Mouse (Mus musculus) liver, postnatal 0 days (tissue): Measurements from ENCODE around the gene Fndc9. TPM values are rescaled to one million over a fixed set of nuclear protein-coding genes. Genes with fewer than 3 reads are reported as not detected.

Source experiments
- ATAC-seq: fragments of 200-750 bp; cut with Nextera tagmentation; 2 replicates; pipeline ENCODE4 v1.8.0; 2017; ENCODE audit warnings: mild to moderate bottlenecking, moderate library complexity
- DNase-seq: peaks from one replicate; pipeline ENCODE4 v3.0.0-alpha.2; 2016
- H3K27ac ChIP-seq: fragments of 300-500 bp; sonication (generic); 2 replicates; pipeline ENCODE4 v1.5.1; 2014; ENCODE audit warnings: antibody characterized with exemption, moderate library complexity, mild to moderate bottlenecking, low read depth
- H3K27me3 ChIP-seq: fragments of 300-500 bp; sonication (generic); 2 replicates; pipeline ENCODE4 v1.6.1; 2014; ENCODE audit warnings: low read length, control low read depth, mixed read lengths; ENCODE audit not compliant: insufficient read depth
- H3K36me3 ChIP-seq: fragments of 300-500 bp; sonication (generic); replicated peaks from 2 replicates; pipeline ENCODE4 v1.6.1; 2014; ENCODE audit warnings: mild to moderate bottlenecking, control low read depth, low read length, moderate library complexity, mixed read lengths; ENCODE audit not compliant: insufficient read depth
- H3K4me1 ChIP-seq: fragments of 300-500 bp; sonication (generic); 2 replicates; pipeline ENCODE4 v1.6.1; 2014; ENCODE audit warnings: antibody characterized with exemption, mild to moderate bottlenecking, control low read depth; ENCODE audit not compliant: insufficient read depth
- H3K4me2 ChIP-seq: fragments of 300-500 bp; sonication (generic); 2 replicates; pipeline ENCODE4 v1.6.1; 2014; ENCODE audit warnings: low read depth, mild to moderate bottlenecking, low read length, moderate library complexity, mixed read lengths
- H3K4me3 ChIP-seq: fragments of 300-500 bp; sonication (generic); 2 replicates; pipeline ENCODE4 v1.5.1; 2014; ENCODE audit warnings: low read depth, low read length
- H3K9ac ChIP-seq: fragments of 300-500 bp; sonication (generic); replicated peaks from 2 replicates; pipeline ENCODE4 v1.6.1; 2014; ENCODE audit warnings: mild to moderate bottlenecking, moderate library complexity
- H3K9me3 ChIP-seq: fragments of 300-500 bp; sonication (generic); 2 replicates; pipeline ENCODE4 v1.6.1; 2016; ENCODE audit warnings: mild to moderate bottlenecking, control low read depth, low read length, mixed read lengths
- CTCF ChIP-seq: sonication (generic); IDR thresholded peaks from 2 replicates; pipeline ENCODE4 v1.5.1; 2016; ENCODE audit warnings: antibody characterized with exemption, low read depth
- EP300 ChIP-seq: IDR thresholded peaks from 2 replicates; pipeline ENCODE4 v1.6.1; 2016; ENCODE audit warnings: antibody characterized with exemption, low read depth, mild to moderate bottlenecking
- WGBS: fragments of 180-500 bp; shearing (Covaris S2); extraction: QIAGEN DNeasy Blood & Tissue Kit; methylation state at CpG from one replicate; pipeline ENCODE4 v1.1.7; 2014; ENCODE audit not compliant: insufficient replicate concordance; 5-methylcytosine and 5-hydroxymethylcytosine counted together
- polyA plus RNA-seq: library from polyadenylated mRNA; unstranded; fragments of >200 nt; fragmentation: Nextera tagmentation; extraction: Ambion mirVana; gene quantifications from 2 replicates; pipeline ENCODE4 v1.2.1, GENCODE M21; 2015

The Fndc9 gene
- polyA plus RNA-seq, 1 experiment from 2014 or later = 0.13 TPM

DNA sequence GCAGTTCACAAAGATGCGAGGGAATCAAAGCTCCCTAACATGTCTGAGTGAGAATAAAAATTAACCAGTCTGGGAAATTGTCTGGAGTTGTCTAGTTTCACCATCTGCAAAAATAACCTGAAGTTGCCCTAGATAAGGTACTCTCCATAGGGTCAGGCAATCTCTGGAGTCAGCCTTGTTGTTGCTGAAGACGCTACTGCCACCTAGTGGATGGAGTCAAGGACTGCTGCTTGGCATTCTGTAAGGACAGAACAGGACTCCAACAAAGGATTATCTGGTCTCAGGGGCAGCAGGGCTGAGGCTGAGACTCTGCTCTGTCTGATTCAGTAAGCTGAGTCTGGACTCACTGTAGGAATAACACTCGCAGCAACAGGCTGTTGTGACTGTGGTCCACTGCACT lies 20.0 kb upstream of the Fndc9 start:
- H3K36me3 ChIP-seq = 0 out of 2 replicates have a peak, but pooled peaks cover 2% of the 10 kb centered on the region
- no peaks in the 10 kb centered on the region for H3K9me3 ChIP-seq
- no peak overlapping the region for H3K4me2 ChIP-seq
- TF ChIP-seq EP300 = no peak
- TF ChIP-seq CTCF = peak; percentile 98
- H3K4me3 ChIP-seq = no peak overlapping the region
- peak; percentile 70; the same call in 1 of the 2 replicates for ATAC-seq
- H3K4me1 ChIP-seq = peaks cover 3% of the 10 kb centered on the region; the same call in 1 of the 2 replicates
- DNase-seq = peak; percentile 64
- no peaks in the 10 kb centered on the region for H3K27me3 ChIP-seq
- H3K9ac ChIP-seq = no peak overlapping the region
- WGBS = 23% methylated on average over 3 of the region's 3 CpGs
- no peak overlapping the region for H3K27ac ChIP-seq

- Histone ChIP-seq H3K4me3 (no peak overlapping the region), H3K9me3 (no peaks in the 10 kb centered on the region), H3K27ac (no peak overlapping the region), H3K4me1 (peaks cover 3% of the 10 kb centered on the region; the same call in 1 of the 2 replicates), H3K9ac (no peak overlapping the region), H3K27me3 (no peaks in the 10 kb centered on the region), H3K4me2 (no peak overlapping the region), H3K36me3 (0 out of 2 replicates have a peak, but pooled peaks cover 2% of the 10 kb centered on the region)
- DNase-seq (peak; percentile 67), ATAC-seq (no peak)
- 72% methylated on average over 7 of the region's 7 CpGs for WGBS
- TF ChIP-seq EP300 = no peak
- TF ChIP-seq CTCF = peak; percentile 73
These were observed 18.7 kb upstream of the Fndc9 start for GRCm38 (mm10) chr11:46216669-46217068.

- TF ChIP-seq EP300 (no peak), CTCF (no peak)
- ATAC-seq (no peak), DNase-seq (no peak)
- 88% methylated on average over 9 of the region's 9 CpGs for WGBS
- Histone ChIP-seq H3K36me3 (no peaks in the 10 kb centered on the region), H3K9me3 (no peaks in the 10 kb centered on the region), H3K4me2 (no peak overlapping the region), H3K9ac (no peak overlapping the region), H3K4me1 (peaks cover 3% of the 10 kb centered on the region; the same call in 1 of the 2 replicates), H3K27me3 (no peaks in the 10 kb centered on the region), H3K27ac (no peak overlapping the region), H3K4me3 (no peak overlapping the region)
These were observed 17.6 kb upstream of the Fndc9 start for GRCm38 (mm10) chr11:46217686-46218085.

- no peak overlapping the region for H3K4me2 ChIP-seq
- ATAC-seq (no peak), DNase-seq (no peak)
- H3K36me3 ChIP-seq = no peaks in the 10 kb centered on the region
- TF ChIP-seq CTCF (no peak), EP300 (no peak)
- H3K27me3 ChIP-seq = no peaks in the 10 kb centered on the region
- H3K9ac ChIP-seq = no peak overlapping the region
- peaks cover 3% of the 10 kb centered on the region; the same call in 1 of the 2 replicates for H3K4me1 ChIP-seq
- H3K9me3 ChIP-seq = no peaks in the 10 kb centered on the region
- H3K27ac ChIP-seq = no peak overlapping the region
- no peak overlapping the region for H3K4me3 ChIP-seq
- 68% methylated on average over 5 of the region's 5 CpGs for WGBS
These were observed 16.7 kb upstream of the Fndc9 start for GRCm38 (mm10) chr11:46218584-46218983.

DNA sequence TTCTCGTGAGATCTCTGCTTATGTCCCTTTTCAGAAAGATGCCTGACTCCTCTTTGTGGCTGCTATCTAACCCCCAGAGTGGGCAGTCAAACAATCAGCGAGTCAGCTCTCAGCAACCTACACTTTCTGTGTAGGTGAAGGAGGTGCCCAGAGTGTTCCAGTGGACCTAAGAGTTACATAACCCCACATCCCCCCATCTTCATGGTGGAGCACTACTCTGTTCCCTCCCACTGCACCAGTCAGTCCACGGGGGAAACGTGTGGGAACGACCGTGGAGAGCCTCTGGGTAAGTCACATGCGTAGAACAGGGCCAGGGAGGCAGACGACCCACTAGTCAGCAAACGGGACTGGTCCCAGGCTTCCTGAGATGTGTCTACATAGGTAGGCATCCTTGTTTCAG lies 16.0 kb upstream of the Fndc9 start:
- Histone ChIP-seq H3K36me3 (no peaks in the 10 kb centered on the region), H3K27ac (no peak overlapping the region), H3K9ac (no peak overlapping the region), H3K4me3 (no peak overlapping the region), H3K4me2 (no peak overlapping the region), H3K4me1 (peaks cover 3% of the 10 kb centered on the region; the same call in 1 of the 2 replicates), H3K27me3 (no peaks in the 10 kb centered on the region), H3K9me3 (no peaks in the 10 kb centered on the region)
- ATAC-seq (no peak), DNase-seq (no peak)
- TF ChIP-seq CTCF (no peak), EP300 (no peak)
- WGBS = 86% methylated on average over 9 of the region's 9 CpGs

- H3K4me2 ChIP-seq = no peak overlapping the region
- no peaks in the 10 kb centered on the region for H3K36me3 ChIP-seq
- no peaks in the 10 kb centered on the region for H3K27me3 ChIP-seq
- 70% methylated on average over 2 of the region's 2 CpGs for WGBS
- DNase-seq (no peak), ATAC-seq (no peak)
- TF ChIP-seq EP300 (no peak), CTCF (no peak)
- H3K9me3 ChIP-seq = no peaks in the 10 kb centered on the region
- H3K27ac ChIP-seq = no peak overlapping the region
- H3K9ac ChIP-seq = no peak overlapping the region
- no peaks in the 10 kb centered on the region for H3K4me1 ChIP-seq
- no peak overlapping the region for H3K4me3 ChIP-seq
These were observed 15.1 kb upstream of the Fndc9 start for GRCm38 (mm10) chr11:46220211-46220610.

- Histone ChIP-seq H3K4me2 (no peak overlapping the region), H3K27me3 (no peaks in the 10 kb centered on the region), H3K36me3 (no peaks in the 10 kb centered on the region), H3K27ac (no peak overlapping the region), H3K9ac (no peak overlapping the region), H3K4me3 (no peak overlapping the region), H3K9me3 (no peaks in the 10 kb centered on the region), H3K4me1 (no peaks in the 10 kb centered on the region)
- no peak for ATAC-seq
- TF ChIP-seq CTCF (peak; percentile 31; the same call in 1 of the 2 replicates), EP300 (no peak)
- DNase-seq = no peak
- 70% methylated on average over 2 of the region's 2 CpGs for WGBS
These were observed 11.8 kb upstream of the Fndc9 start for GRCm38 (mm10) chr11:46223575-46223974.
